Mouse (Mus musculus): Measurements from ENCODE around the gene Ift81. TPM values are rescaled to one million over a fixed set of nuclear protein-coding genes. Genes with fewer than 3 reads are reported as not detected.
A peak's percentile ranks its signal among the peaks of the same experiment; 100 is the strongest.

Ift81 gene
- polyA plus RNA-seq, 1 experiment, result not detected

DNA sequence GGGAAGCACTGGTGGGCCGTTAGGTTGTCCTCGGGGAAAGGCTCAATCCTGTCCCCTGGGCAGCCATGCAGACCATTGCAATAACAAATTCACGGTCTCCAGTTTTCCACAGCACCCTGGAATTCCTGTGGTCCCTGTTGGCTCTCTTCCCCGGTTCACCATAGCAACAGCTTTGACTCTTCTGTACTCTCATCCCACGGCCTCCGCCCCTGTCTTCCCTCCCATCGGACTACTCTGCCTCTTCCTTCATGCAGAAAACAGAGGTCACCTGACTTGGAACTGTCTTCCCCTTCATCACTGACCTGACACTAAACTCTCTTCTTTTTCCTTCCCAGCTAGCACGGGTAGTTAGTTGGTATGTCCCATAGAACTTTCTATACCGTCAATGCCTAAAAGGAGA lies 22.0 kb upstream of the Ift81 start:
- Histone ChIP-seq H3K4me3 (ENCODE audit: insufficient read depth, low read depth, low read length) (no peak overlapping the region), H3K4me1 (ENCODE audit: control insufficient read depth, insufficient read depth, low read length) (peaks cover 13% of the 10 kb centered on the region), H3K27ac (ENCODE audit: insufficient read depth, low read depth, low read length) (no peak overlapping the region)
- 44% methylated on average over 9 of the region's 9 CpGs for WGBS
- TF ChIP-seq POLR2A (IDR thresholded peaks at IDR 0.05; ENCODE audit: insufficient read depth, low read depth, low read length) (no peak), CTCF (IDR thresholded peaks at IDR 0.05; ENCODE audit: insufficient read depth, low read depth, low read length) (no peak)

DNA sequence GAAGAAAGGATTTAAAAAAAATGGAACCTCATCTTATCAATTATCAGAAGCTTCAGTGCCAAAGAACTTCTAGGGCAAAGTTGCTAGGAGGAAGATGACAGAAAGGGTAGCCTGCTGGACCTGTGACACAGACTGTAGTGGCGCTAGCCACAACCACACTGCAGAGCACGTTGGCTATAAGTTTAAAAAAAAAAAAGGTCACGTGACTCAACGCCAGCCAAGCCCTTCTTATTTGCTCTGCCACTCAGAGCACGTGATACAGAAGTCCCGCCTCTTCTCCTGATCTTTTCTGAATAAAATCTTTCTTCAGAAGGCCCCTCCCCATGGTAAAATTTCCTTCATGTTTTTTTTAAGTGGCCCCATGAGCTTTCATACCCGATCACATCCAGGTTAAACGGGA lies 20.9 kb upstream of the Ift81 start:
- TF ChIP-seq POLR2A (IDR thresholded peaks at IDR 0.05; ENCODE audit: insufficient read depth, low read depth, low read length) (no peak), CTCF (IDR thresholded peaks at IDR 0.05; ENCODE audit: insufficient read depth, low read depth, low read length) (no peak)
- H3K4me3 ChIP-seq (ENCODE audit: insufficient read depth, low read depth, low read length), result no peak overlapping the region
- H3K4me1 ChIP-seq (ENCODE audit: control insufficient read depth, insufficient read depth, low read length), result peaks cover 13% of the 10 kb centered on the region
- H3K27ac ChIP-seq (ENCODE audit: insufficient read depth, low read depth, low read length), result no peak overlapping the region
- 91% methylated on average over 8 of the region's 8 CpGs for WGBS

- H3K27ac ChIP-seq (ENCODE audit: insufficient read depth, low read depth, low read length), result no peak overlapping the region
- TF ChIP-seq POLR2A (IDR thresholded peaks at IDR 0.05; ENCODE audit: insufficient read depth, low read depth, low read length) (no peak), CTCF (IDR thresholded peaks at IDR 0.05; ENCODE audit: insufficient read depth, low read depth, low read length) (no peak)
- H3K4me3 ChIP-seq (ENCODE audit: insufficient read depth, low read depth, low read length), result no peak overlapping the region
- WGBS, result 34% methylated on average over 2 of the region's 2 CpGs
- H3K4me1 ChIP-seq (ENCODE audit: control insufficient read depth, insufficient read depth, low read length), result no peaks in the 10 kb centered on the region
Measured at GRCm38 (mm10) chr5:122627243-122627642, 12.9 kb upstream of the Ift81 start.

DNA sequence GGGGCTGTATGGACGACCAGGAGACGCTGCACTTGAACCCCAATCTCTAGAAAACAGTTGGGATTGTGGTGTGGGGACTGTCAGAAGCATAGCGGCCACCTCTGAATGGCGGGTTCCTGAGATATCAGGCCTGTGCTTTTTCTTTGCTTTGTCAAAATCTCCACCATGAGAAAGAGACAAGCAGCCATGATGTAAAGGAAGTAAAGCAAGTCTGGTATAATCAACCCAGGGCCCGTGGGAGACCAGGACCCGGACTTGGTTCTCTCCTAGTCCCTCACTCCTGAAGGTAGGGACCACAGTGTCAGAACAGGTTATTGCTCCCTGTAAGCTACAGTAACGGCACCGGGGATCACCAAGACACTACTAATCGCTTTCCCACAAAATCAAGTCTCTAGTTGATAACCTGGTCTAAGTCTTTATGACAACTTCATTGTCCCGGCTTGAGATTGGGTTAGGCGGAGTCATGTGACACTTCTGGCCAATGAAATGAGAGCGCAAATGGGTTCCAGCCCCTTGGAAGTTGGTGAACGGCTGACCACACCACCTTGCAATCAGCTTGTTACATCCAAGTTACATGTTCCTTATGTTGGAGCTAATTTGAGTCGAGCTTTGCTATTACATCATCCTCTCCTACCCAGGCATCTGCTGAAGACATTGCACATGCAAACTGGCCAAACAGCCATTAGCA lies 11.4 kb upstream of the Ift81 start:
- 89% methylated on average over 14 of the region's 14 CpGs for WGBS

GRCm38 (mm10) chr5:122624952-122625479 lies 10.7 kb upstream of the Ift81 start:
- 86% methylated on average over 11 of the region's 11 CpGs for WGBS
- peaks cover 6% of the 10 kb centered on the region for H3K4me1 ChIP-seq (ENCODE audit: control insufficient read depth, insufficient read depth, low read length)
- TF ChIP-seq CTCF (IDR thresholded peaks at IDR 0.05; ENCODE audit: insufficient read depth, low read depth, low read length) (no peak), POLR2A (IDR thresholded peaks at IDR 0.05; ENCODE audit: insufficient read depth, low read depth, low read length) (no peak)
- no peak overlapping the region for H3K27ac ChIP-seq (ENCODE audit: insufficient read depth, low read depth, low read length)
- H3K4me3 ChIP-seq (ENCODE audit: insufficient read depth, low read depth, low read length), result no peak overlapping the region

More for the DNA sequence above, 11.4 kb upstream of the Ift81 start:
- peaks cover 5% of the 10 kb centered on the region for H3K4me1 ChIP-seq (ENCODE audit: control insufficient read depth, insufficient read depth, low read length)
- no peak overlapping the region for H3K4me3 ChIP-seq (ENCODE audit: insufficient read depth, low read depth, low read length)
- no peak overlapping the region for H3K27ac ChIP-seq (ENCODE audit: insufficient read depth, low read depth, low read length)
- TF ChIP-seq POLR2A (IDR thresholded peaks at IDR 0.05; ENCODE audit: insufficient read depth, low read depth, low read length), result no peak
- no peak for TF ChIP-seq CTCF (IDR thresholded peaks at IDR 0.05; ENCODE audit: insufficient read depth, low read depth, low read length)

DNA sequence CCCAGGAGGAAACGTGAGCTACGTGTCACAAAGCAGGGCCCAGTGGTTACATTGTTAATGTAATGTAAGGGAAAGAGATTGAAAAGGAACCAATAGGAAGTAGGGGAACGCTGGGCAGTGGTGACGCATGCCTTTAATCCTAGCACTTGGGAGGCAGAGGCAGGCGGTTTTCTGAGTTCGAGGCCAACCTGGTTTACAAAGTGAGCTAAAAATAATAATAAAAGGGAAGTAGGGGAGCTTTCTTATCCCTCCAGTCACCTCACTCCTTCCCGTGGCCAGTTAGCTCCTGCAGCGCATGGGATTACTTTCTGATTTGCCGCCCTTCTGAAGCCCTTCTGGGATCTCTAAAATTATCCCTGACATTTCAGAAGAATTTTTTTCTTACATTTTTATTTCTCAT lies 9.5 kb upstream of the Ift81 start:
- TF ChIP-seq POLR2A (IDR thresholded peaks at IDR 0.05; ENCODE audit: insufficient read depth, low read depth, low read length) (no peak), CTCF (IDR thresholded peaks at IDR 0.05; ENCODE audit: insufficient read depth, low read depth, low read length) (no peak)
- H3K27ac ChIP-seq (ENCODE audit: insufficient read depth, low read depth, low read length), result no peak overlapping the region
- peaks cover 9% of the 10 kb centered on the region for H3K4me1 ChIP-seq (ENCODE audit: control insufficient read depth, insufficient read depth, low read length)
- WGBS, result 85% methylated on average over 9 of the region's 9 CpGs
- no peak overlapping the region for H3K4me3 ChIP-seq (ENCODE audit: insufficient read depth, low read depth, low read length)

DNA sequence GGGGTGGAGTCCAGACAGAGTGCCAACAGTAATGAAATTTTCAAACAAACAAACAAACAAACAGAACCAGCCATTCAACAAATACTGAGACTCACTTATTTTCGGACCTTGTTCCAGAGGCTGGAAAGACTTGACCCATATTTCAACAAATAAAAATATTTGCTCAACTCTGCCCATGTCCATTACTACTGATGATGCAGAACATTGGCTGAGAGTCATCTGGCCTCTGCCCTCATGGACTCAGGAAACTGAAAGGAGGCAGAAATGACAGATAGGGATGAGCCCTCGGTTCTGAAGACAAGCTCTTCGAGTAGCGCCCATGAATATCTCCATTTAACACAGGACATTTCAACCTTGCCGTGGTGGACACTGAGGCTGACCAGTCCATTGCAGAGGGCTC lies 8.2 kb upstream of the Ift81 start:
- TF ChIP-seq POLR2A (IDR thresholded peaks at IDR 0.05; ENCODE audit: insufficient read depth, low read depth, low read length) (no peak), CTCF (IDR thresholded peaks at IDR 0.05; ENCODE audit: insufficient read depth, low read depth, low read length) (no peak)
- Histone ChIP-seq H3K27ac (ENCODE audit: insufficient read depth, low read depth, low read length) (no peak overlapping the region), H3K4me3 (ENCODE audit: insufficient read depth, low read depth, low read length) (no peak overlapping the region), H3K4me1 (ENCODE audit: control insufficient read depth, insufficient read depth, low read length) (peaks cover 9% of the 10 kb centered on the region)
- 92% methylated on average over 5 of the region's 5 CpGs for WGBS

- H3K27ac ChIP-seq (ENCODE audit: insufficient read depth, low read depth, low read length), result no peak overlapping the region
- WGBS, result 32% methylated on average over 7 of the region's 7 CpGs
- no peak for TF ChIP-seq POLR2A (IDR thresholded peaks at IDR 0.05; ENCODE audit: insufficient read depth, low read depth, low read length)
- TF ChIP-seq CTCF (IDR thresholded peaks at IDR 0.05; ENCODE audit: insufficient read depth, low read depth, low read length), result no peak
- H3K4me1 ChIP-seq (ENCODE audit: control insufficient read depth, insufficient read depth, low read length), result peaks cover 9% of the 10 kb centered on the region
- no peak overlapping the region for H3K4me3 ChIP-seq (ENCODE audit: insufficient read depth, low read depth, low read length)
Measured at GRCm38 (mm10) chr5:122621376-122621886, 7.1 kb upstream of the Ift81 start.

GRCm38 (mm10) chr5:122619686-122620296 lies 5.5 kb upstream of the Ift81 start:
- no peak for TF ChIP-seq POLR2A (IDR thresholded peaks at IDR 0.05; ENCODE audit: insufficient read depth, low read depth, low read length)
- TF ChIP-seq CTCF (IDR thresholded peaks at IDR 0.05; ENCODE audit: insufficient read depth, low read depth, low read length), result no peak
- Histone ChIP-seq H3K4me1 (ENCODE audit: control insufficient read depth, insufficient read depth, low read length) (peaks cover 9% of the 10 kb centered on the region), H3K4me3 (ENCODE audit: insufficient read depth, low read depth, low read length) (no peak overlapping the region), H3K27ac (ENCODE audit: insufficient read depth, low read depth, low read length) (peak overlapping the region; percentile 55)
- 35% methylated on average over 9 of the region's 9 CpGs for WGBS

All from olfactory bulb, adult 2 months (tissue).